Mouse (Mus musculus): ENCODE data around the gene Adamts3. TPM values are rescaled to one million over a fixed set of nuclear protein-coding genes. Genes with fewer than 3 reads are reported as not detected.

The Adamts3 gene
- total RNA-seq, 2 experiments from 2014 or later = 1.8 to 3.3 TPM

DNA sequence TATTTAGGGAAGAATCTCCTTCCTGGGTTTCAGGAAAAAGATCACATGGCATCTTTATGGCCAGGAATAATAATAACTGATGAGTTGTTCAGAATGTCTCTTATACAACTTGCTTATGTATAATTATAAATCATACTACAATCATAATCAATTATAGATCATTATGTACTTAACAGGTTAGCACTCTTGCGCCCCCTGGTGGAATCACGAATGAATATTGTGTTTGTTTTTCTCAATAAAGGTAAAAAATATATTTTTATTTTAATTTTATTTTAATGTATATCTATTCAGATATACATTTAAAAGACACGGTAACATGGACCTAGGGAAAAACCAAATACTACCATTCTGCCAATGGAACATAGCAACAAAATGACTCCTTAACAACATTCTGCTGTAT is 63.6 kb downstream of the Adamts3 start:
- DNase-seq (ENCODE audit: low spot score in 2 of 2) = peak; percentile 9 to 44

GRCm38 (mm10) chr5:89816610-89817009 is 66.5 kb downstream of the Adamts3 start:
- DNase-seq (ENCODE audit: low spot score in 2 of 2) = no peak

GRCm38 (mm10) chr5:89814552-89814951 is 68.6 kb downstream of the Adamts3 start:
- no peak for DNase-seq (ENCODE audit: low spot score in 2 of 2)

GRCm38 (mm10) chr5:89800181-89800816 is 82.8 kb downstream of the Adamts3 start:
- DNase-seq (ENCODE audit: low spot score in 2 of 2) = no peak

GRCm38 (mm10) chr5:89793706-89794105 is 89.4 kb downstream of the Adamts3 start:
- no peak for DNase-seq (ENCODE audit: low spot score in 2 of 2)

DNA sequence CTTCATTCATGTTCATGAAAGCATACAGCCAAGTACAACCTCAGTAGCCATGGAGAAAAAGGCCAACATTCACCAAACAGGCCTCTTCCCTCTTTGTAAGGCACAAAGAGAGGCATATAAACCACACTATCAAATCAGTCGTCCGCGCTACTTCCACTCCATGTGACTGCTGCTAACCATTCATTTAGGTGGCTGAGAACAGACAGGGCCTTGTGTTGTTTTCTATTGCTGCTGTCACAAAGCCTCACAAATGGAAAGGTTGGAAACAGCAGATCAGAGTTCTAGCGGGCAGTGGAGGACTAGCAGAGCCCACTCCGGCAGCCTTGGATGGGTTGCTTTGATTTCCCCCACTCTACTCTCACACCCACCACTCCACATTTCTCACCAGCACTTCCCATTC is 98.5 kb downstream of the Adamts3 start:
- DNase-seq (ENCODE audit: low spot score in 2 of 2) = no peak

GRCm38 (mm10) chr5:89779823-89780222 is 103.3 kb downstream of the Adamts3 start:
- no peak for DNase-seq (ENCODE audit: low spot score in 2 of 2)

DNA sequence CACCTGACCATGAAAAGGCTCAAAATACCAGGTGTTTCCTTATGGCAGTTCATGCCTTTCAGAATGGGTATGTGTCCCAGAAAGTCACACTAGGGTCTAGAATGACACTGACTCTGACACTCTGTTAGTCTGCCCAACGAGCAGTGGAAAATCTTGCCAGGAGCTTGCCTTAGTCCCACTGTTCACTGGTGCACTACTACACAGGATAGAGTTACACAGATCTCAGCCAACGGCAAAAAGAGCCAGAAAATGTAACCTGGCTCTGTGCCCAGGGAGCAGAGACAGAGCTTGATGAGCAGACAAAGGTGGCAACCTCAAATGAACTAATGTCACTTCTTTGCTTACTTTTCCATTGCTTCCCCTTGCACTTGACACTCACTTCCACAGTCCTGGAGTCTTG is 104.5 kb downstream of the Adamts3 start:
- DNase-seq (ENCODE audit: low spot score in 2 of 2) = no peak

DNA sequence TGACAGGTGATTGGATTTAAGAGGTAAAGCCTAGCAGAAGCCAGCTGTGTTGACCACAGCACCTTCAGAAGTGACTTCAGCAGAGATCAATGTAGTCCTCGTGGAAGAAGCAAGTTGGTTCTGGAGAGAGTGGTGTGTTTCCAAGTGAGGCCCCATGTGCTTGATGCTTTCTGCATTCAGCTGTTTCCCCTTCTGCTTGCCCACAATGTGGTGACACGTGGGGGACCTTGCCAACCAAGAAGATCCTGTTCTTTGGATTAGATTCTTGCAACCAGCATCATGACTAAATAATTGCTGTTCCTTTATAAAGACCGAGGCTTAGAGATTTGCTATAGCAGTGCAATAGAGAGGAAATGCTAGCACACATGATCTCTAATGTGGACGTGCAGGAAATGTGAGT is 105.7 kb downstream of the Adamts3 start:
- no peak for DNase-seq (ENCODE audit: low spot score in 2 of 2)

GRCm38 (mm10) chr5:89770655-89771355 is 112.3 kb downstream of the Adamts3 start:
- DNase-seq (ENCODE audit: low spot score in 2 of 2) = no peak

DNA sequence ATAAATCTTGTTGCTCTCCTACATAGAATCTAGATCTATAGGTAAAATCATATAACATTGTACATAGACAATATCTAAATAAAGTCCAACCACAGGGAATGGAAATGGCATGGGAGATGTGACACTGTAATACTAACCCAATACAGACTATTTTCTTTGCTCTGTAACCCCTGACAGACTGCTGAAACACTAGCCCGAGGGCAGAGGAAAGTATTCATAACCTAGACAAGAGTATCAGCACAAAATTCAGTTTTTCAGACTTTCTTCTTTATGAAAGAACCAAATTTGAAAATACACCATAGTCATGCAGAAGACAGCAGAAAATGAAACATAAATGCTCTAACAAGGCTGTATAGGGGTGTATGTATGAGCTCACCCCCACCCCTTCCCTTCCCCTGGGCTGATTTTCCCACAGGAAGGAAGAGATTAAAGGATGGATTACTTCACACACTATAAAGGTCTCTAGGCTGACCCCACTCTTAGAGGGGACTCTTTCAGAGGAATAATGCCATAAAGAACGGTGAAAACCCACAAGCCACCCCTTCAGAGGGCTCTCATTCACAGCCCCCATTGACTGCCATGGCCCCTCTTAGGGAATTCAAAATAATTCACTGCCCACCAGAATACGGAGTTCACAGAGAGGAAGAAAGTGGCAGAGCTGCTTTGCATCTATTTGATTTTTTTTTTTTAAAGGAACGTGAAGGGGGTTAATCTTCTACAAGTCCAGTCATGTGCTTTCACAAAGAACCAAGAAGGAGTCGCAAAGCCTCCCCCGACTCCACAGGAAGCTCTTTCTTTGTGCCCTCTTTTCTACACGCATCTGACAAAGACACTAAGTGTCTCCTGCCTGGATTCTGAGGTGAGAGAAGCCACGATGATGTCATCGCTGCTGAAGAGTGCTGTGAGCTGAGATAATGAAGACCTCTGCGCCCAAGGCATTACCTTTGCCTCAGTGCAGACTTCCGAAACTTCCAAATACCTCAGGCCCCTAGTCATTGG is 119.6 kb downstream of the Adamts3 start:
- no peak for DNase-seq (ENCODE audit: low spot score in 2 of 2)

GRCm38 (mm10) chr5:89760368-89760767 is 122.8 kb downstream of the Adamts3 start:
- DNase-seq (ENCODE audit: low spot score in 2 of 2) = no peak

DNA sequence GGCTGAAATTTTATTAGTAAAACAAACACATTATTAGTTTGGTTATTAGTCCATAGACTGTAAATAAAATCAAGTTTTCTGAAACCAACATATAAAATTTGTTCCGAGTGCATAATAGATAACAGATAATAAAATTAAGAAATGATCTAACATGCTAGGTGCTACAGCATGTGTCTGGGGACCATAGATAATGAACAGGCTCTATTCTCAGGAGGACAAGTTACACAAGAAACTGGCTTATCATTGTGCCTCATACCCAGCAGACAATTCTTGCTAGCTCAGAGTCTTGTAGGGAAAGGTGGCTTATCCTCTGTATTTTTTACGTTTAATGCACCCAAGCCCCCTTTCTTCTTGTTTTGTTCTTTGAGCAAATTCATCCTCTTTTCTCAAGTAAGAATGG is 131.3 kb downstream of the Adamts3 start:
- DNase-seq (ENCODE audit: low spot score in 2 of 2) = no peak

DNA sequence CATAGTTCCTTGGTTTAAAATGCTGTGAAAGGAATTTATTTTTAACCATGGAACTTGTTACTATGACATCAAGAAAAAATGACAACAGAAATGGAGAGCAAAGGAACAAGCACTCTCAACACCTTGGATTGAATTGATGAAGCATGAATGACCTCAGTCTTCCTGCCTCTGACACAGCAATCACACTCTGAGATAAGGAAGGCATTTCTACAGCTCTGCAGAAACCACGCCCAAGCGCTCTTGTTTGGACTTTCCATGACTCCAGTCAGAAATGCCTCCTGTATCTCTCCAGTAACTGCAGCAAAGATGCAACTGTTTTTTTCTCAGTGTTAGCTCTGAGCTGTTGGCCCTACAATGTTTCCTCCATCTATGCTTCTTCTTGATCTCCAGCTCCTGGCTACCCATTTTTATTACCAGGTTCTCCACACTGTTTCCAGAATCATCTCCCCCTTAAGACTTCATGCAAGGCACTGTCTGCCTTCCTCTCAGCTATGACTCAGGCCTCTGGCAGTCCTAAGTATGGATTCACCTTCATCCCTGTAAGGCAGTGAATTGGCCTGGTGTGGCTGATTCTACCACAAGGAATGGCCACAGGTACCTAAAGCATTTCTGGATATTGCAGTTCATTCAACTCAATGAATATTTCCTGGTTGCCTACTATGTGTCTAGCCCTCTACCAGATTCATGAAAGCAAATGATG is 134.8 kb downstream of the Adamts3 start:
- no peak for DNase-seq (ENCODE audit: low spot score in 2 of 2)

GRCm38 (mm10) chr5:89747149-89747659 is 135.9 kb downstream of the Adamts3 start:
- DNase-seq (ENCODE audit: low spot score in 2 of 2) = no peak

- no peak for DNase-seq (ENCODE audit: low spot score in 2 of 2)
Observed at GRCm38 (mm10) chr5:89745112-89745511, 138.0 kb downstream of the Adamts3 start.

- no peak for DNase-seq (ENCODE audit: low spot score in 2 of 2)
Observed at GRCm38 (mm10) chr5:89734759-89735158, 148.4 kb downstream of the Adamts3 start.

DNA sequence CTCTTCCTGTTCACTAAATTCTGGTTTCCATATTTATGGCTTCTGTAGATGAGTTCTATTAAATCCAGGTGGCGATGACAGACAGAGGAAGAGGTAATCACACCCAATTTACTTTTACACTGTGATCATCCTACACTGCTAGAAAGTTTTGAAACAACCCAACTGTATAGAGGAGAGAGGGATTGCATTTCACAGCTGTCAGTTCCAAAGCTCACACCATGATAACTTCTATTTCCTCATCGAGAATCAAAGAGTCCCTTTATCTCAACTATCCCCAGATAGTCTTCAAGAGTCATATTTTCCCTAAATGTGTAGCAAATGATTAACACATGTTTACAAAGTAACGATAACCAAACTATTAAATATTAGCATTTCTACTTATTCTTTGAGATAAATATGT is 152.7 kb downstream of the Adamts3 start:
- DNase-seq (ENCODE audit: low spot score in 2 of 2) = no peak

DNA sequence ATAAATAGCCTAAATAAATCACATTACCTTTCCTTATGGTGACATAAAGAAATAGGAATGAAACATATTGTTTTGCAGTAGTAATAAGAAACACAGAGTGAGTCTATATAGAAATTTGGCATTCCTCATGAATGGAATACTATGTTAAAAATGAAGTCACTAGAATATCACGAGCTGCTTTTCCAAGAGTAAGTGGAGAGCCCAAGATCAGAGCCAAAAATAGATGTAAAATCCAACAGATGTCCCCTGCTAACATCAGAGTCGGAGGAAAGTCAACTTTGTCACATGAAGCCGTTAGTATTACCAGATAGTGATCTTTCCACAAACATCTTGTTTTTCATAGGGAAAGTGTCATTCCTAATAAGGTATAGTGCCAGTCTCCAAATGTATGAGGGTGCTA is 155.0 kb downstream of the Adamts3 start:
- DNase-seq (ENCODE audit: low spot score in 2 of 2) = no peak

GRCm38 (mm10) chr5:89727497-89728057 is 155.6 kb downstream of the Adamts3 start:
- DNase-seq (ENCODE audit: low spot score in 2 of 2) = no peak

- DNase-seq (ENCODE audit: low spot score in 2 of 2) = no peak
Observed at GRCm38 (mm10) chr5:89714552-89714951, 168.6 kb downstream of the Adamts3 start.
